Mouse (Mus musculus) E14TG2a.4 (cell line): ENCODE data around the gene Zfp663.

ENCODE experiments used
- CTCF ChIP-seq: conservative IDR thresholded peaks from 2 replicates; pipeline ENCODE4 v1.5.1; 2014; ENCODE audit warnings: low read length
- NANOG ChIP-seq: IDR thresholded peaks from 2 replicates; pipeline ENCODE4 v1.6.1; 2014; ENCODE audit warnings: borderline replicate concordance, low read length, mixed read lengths
- POU5F1 ChIP-seq: IDR thresholded peaks from 2 replicates; pipeline ENCODE4 v1.6.1; 2014; ENCODE audit warnings: low read length, borderline replicate concordance

DNA sequence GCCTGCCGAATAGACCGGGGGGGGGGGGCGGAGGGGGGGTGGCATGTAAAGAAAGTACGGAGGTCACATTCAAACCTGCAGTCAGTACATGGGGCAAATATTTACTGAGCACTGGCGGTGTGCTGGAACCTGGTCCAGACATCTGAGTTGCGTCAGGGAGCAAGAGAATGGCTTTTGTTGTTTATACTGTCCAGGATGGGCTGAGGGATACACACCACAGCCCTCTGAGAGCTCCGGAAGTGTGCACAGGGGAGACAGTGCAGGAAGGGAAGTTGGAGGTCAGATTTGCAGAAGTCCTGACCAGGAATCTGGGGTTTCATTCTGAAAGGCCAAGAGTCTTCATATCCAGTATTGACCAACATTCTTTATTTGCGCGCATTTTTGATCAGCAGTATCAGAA is 36.4 kb upstream of the Zfp663 start:
- no peak for TF ChIP-seq CTCF
- no peak for TF ChIP-seq NANOG
- no peak for TF ChIP-seq POU5F1
